Mouse (Mus musculus): ENCODE data around the gene Anxa6. TPM values are rescaled to one million over a fixed set of nuclear protein-coding genes. Genes with fewer than 3 reads are reported as not detected.

The Anxa6 gene
- polyA plus RNA-seq, 1 experiment: 628 TPM

DNA sequence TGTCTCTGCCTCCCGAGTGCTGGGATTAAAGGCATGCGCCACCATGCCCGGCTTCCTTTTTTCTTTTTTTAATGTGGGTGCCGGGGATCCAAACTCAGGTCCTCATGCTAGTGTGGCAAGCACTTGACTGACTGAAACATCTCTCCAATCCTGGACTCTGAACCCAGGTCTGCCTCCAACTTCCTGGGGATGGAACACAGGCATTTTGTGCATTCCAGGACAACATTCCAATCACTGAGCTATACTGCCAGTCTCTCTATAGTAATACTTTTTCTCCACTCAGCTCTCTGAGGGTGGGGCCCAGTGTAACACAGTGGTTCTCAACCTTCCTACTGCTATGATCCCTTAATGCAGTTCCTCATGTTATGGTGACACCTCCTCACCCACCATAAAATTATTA lies 58.6 kb downstream of the Anxa6 start:
- TF ChIP-seq MYOG (IDR thresholded peaks at IDR 0.05; ENCODE audit: control insufficient read depth, extremely low read depth, insufficient read length) (no peak), CTCF (IDR thresholded peaks at IDR 0.05; ENCODE audit: control insufficient read depth, insufficient read depth, insufficient read length) (no peak), USF1 (IDR thresholded peaks at IDR 0.05; ENCODE audit: low read depth) (no peak), FOSL1 (IDR thresholded peaks at IDR 0.05; ENCODE audit: insufficient read depth, low read length, poor library complexity, severe bottlenecking) (no peak)
- H3K4me3 ChIP-seq (ENCODE audit: insufficient read depth, poor library complexity, severe bottlenecking): no peak overlapping the region
- H3K27me3 ChIP-seq (ENCODE audit: control insufficient read depth, insufficient read depth, insufficient read length): no peaks in the 10 kb centered on the region
- H3ac ChIP-seq (ENCODE audit: control insufficient read depth, insufficient read length, low read depth): no peak overlapping the region
- H3K79me2 ChIP-seq (ENCODE audit: control insufficient read depth, insufficient read depth): no peaks in the 10 kb centered on the region
- no peaks in the 10 kb centered on the region for H3K79me3 ChIP-seq (ENCODE audit: low read depth)
- peaks cover 21% of the 10 kb centered on the region for H3K36me3 ChIP-seq (ENCODE audit: control insufficient read depth, insufficient read depth)

DNA sequence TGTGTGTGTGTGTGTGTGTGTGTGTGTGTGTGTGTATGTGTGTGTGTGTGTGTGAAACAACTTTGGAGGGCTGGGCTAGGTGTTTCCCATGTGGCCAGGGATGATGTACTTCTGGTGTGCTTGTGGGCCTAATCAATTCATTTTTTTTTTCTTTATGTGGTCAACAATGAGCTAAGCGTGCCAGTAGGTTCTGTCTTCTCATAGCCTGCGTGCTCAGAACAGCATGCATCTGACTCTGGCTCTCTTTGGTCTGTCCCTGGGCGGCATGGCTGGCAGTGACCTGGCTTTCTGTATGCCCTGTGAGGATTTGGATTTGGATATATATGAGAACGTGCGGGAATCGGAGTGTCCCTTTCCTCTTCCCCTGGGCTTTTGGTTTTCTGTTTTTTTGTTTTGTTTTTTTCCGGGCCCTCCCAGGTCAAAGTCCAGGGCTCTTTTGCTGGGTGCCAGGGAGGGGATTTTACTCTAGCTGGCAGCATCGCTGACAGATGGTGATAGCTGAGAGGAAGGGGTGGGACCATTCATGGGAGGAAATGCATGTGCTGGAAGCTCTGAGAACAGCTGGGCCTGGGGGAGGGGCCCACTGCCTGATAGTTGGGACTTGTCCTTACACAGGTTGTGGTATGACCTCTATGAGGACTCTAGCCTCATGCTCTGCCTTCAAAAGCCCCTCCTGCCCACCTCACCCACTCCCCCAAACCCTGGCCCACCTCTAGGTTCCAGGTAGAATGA lies 59.6 kb downstream of the Anxa6 start:
- Histone ChIP-seq H3K79me2 (ENCODE audit: control insufficient read depth, insufficient read depth) (no peaks in the 10 kb centered on the region), H3K79me3 (ENCODE audit: low read depth) (no peaks in the 10 kb centered on the region), H3K36me3 (ENCODE audit: control insufficient read depth, insufficient read depth) (peaks cover 11% of the 10 kb centered on the region), H3K4me3 (ENCODE audit: insufficient read depth, poor library complexity, severe bottlenecking) (no peak overlapping the region), H3K27me3 (ENCODE audit: control insufficient read depth, insufficient read depth, insufficient read length) (no peaks in the 10 kb centered on the region), H3ac (ENCODE audit: control insufficient read depth, insufficient read length, low read depth) (no peak overlapping the region)
- TF ChIP-seq CEBPB (IDR thresholded peaks at IDR 0.05; ENCODE audit: low read depth) (no peak), MAX (IDR thresholded peaks at IDR 0.05) (no peak), CTCF (IDR thresholded peaks at IDR 0.05; ENCODE audit: control insufficient read depth, insufficient read depth, insufficient read length) (no peak)

DNA sequence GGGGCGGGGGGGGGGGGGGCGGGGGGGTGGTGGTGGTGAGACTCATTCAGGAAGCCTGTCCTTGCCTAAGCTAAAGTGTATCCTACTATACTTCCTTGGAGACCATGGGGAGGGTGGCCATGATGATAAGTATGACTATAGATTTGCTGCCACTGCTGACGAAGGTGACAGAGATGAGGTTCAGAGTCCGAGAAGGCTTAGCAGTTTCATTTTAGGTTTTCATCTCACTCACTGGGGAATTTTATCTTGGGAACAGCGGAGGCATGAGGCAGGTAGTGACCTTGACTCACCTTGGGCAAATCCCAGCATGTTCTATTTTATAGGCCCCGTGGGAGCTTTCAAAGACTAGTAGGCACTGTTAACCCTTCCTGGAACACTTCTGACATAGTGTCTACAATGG lies 60.5 kb downstream of the Anxa6 start:
- H3K79me3 ChIP-seq (ENCODE audit: low read depth): no peaks in the 10 kb centered on the region
- H3K4me3 ChIP-seq (ENCODE audit: insufficient read depth, poor library complexity, severe bottlenecking): no peak overlapping the region
- H3K27me3 ChIP-seq (ENCODE audit: control insufficient read depth, insufficient read depth, insufficient read length): no peaks in the 10 kb centered on the region
- no peak overlapping the region for H3ac ChIP-seq (ENCODE audit: control insufficient read depth, insufficient read length, low read depth)
- TF ChIP-seq MAX (IDR thresholded peaks at IDR 0.05) (no peak), MYOG (IDR thresholded peaks at IDR 0.05; ENCODE audit: control insufficient read depth, extremely low read depth, insufficient read length) (no peak), USF1 (IDR thresholded peaks at IDR 0.05; ENCODE audit: low read depth) (no peak), FOSL1 (IDR thresholded peaks at IDR 0.05; ENCODE audit: insufficient read depth, low read length, poor library complexity, severe bottlenecking) (no peak), CEBPB (IDR thresholded peaks at IDR 0.05; ENCODE audit: low read depth) (no peak), MYOD1 (IDR thresholded peaks at IDR 0.05; ENCODE audit: control insufficient read depth, insufficient read length, low read depth) (no peak), CTCF (IDR thresholded peaks at IDR 0.05; ENCODE audit: control insufficient read depth, insufficient read depth, insufficient read length) (no peak)
- H3K79me2 ChIP-seq (ENCODE audit: control insufficient read depth, insufficient read depth): no peaks in the 10 kb centered on the region
- H3K36me3 ChIP-seq (ENCODE audit: control insufficient read depth, insufficient read depth): peaks cover 2% of the 10 kb centered on the region

DNA sequence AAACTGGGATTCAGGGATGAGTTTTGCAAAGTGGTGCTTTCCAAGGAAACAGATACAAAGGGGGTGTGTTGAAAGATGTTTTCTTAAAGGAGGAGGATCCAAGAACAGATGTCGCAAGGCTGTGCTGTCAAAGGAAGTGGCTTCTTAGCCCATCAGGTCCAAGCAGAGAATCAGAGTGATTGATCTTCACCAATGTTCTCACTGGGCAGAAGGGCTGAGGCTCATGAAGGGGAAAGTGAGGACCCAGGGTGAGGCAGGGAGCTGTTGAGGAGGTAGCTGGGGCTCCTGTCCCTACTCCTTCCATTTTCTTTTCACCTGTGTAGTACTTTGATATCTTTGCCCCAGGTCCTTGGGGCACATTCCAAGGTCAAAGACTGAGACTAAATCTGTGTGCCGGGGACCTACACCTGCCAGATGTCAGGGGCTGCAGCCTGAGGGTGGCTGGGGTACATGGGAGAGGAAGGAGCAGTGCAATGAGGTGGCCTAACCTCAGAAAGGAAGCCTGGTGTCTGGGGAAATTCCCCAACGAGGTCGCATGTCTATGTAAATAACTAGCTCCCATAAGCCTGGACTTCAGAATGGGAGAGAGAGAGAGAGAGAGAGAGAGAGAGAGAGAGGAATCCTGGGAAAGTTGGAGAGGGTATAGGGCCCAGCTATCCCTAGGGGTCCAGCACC lies 61.1 kb downstream of the Anxa6 start:
- Histone ChIP-seq H3K4me3 (ENCODE audit: insufficient read depth, poor library complexity, severe bottlenecking) (no peak overlapping the region), H3K79me2 (ENCODE audit: control insufficient read depth, insufficient read depth) (no peaks in the 10 kb centered on the region), H3K36me3 (ENCODE audit: control insufficient read depth, insufficient read depth) (no peaks in the 10 kb centered on the region), H3ac (ENCODE audit: control insufficient read depth, insufficient read length, low read depth) (no peak overlapping the region), H3K27me3 (ENCODE audit: control insufficient read depth, insufficient read depth, insufficient read length) (no peaks in the 10 kb centered on the region), H3K79me3 (ENCODE audit: low read depth) (no peaks in the 10 kb centered on the region)
- peak; percentile 51 for TF ChIP-seq CEBPB (IDR thresholded peaks at IDR 0.05; ENCODE audit: low read depth)
- no peak for TF ChIP-seq MYOD1 (IDR thresholded peaks at IDR 0.05; ENCODE audit: control insufficient read depth, insufficient read length, low read depth)

DNA sequence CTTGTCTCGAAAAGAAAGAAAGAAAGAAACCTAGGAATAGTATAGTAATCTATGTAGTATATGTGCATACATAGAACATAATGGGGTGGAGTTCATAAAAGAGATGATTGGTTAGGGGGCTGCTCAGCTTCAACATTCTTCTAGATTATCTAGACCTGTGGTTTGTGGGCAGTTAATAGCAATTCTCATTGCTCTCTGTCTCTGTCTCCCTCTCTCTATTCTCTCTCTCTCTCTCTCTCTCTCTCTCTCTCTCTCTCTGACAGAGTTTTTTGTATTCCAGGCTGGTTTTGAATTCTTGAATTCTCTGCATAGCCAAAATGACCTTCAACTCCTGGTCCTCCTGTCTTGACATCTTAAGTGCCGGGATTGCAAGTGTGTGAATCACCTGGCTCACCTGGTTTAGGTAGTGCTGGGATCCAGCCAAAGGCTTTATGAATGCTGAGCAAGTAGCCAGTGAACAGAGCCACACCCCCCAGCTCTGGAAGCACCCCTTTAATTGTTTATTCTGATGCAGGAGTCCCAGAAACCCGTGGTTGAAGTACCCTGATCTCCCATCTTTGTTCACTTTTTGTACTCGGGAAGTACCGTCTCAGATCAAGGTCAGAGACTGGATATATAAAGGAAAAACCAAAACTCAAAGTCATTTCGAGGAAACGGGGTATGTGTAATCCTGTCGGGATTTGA lies 61.7 kb downstream of the Anxa6 start:
- Histone ChIP-seq H3K36me3 (ENCODE audit: control insufficient read depth, insufficient read depth) (no peaks in the 10 kb centered on the region), H3ac (ENCODE audit: control insufficient read depth, insufficient read length, low read depth) (no peak overlapping the region), H3K79me3 (ENCODE audit: low read depth) (no peaks in the 10 kb centered on the region), H3K4me3 (ENCODE audit: insufficient read depth, poor library complexity, severe bottlenecking) (no peak overlapping the region), H3K79me2 (ENCODE audit: control insufficient read depth, insufficient read depth) (no peaks in the 10 kb centered on the region), H3K27me3 (ENCODE audit: control insufficient read depth, insufficient read depth, insufficient read length) (no peaks in the 10 kb centered on the region)
- no peak for TF ChIP-seq MYOD1 (IDR thresholded peaks at IDR 0.05; ENCODE audit: control insufficient read depth, insufficient read length, low read depth)
- TF ChIP-seq MYOG (IDR thresholded peaks at IDR 0.05; ENCODE audit: control insufficient read depth, extremely low read depth, insufficient read length): no peak
- no peak for TF ChIP-seq USF1 (IDR thresholded peaks at IDR 0.05; ENCODE audit: low read depth)
- TF ChIP-seq CTCF (IDR thresholded peaks at IDR 0.05; ENCODE audit: control insufficient read depth, insufficient read depth, insufficient read length): no peak
- TF ChIP-seq FOSL1 (IDR thresholded peaks at IDR 0.05; ENCODE audit: insufficient read depth, low read length, poor library complexity, severe bottlenecking): no peak
- no peak for TF ChIP-seq MAX (IDR thresholded peaks at IDR 0.05)
- TF ChIP-seq CEBPB (IDR thresholded peaks at IDR 0.05; ENCODE audit: low read depth): no peak

DNA sequence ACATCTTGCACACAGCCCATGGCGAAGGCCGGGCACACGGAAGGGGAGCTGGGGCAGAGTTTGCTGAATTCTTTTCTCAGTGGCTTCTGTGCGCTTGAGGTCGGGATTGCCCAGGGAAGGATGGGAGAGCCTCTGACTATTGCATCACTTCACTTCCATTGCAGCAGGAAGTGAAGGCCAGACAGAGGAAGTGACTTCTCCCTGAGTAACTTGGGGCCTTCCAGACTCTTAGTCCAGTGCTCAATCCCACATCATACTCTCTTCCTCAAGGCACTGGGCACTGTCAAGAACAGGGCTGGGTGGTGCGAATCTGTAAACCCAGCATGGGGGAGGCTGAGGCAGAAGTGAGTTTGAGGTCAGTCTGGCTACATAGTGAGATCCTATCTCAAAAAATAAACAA lies 68.0 kb downstream of the Anxa6 start:
- TF ChIP-seq MYOD1 (IDR thresholded peaks at IDR 0.05; ENCODE audit: control insufficient read depth, insufficient read length, low read depth): no peak
- TF ChIP-seq USF1 (IDR thresholded peaks at IDR 0.05; ENCODE audit: low read depth): no peak
- TF ChIP-seq CEBPB (IDR thresholded peaks at IDR 0.05; ENCODE audit: low read depth): peak; percentile 40
- Histone ChIP-seq H3ac (ENCODE audit: control insufficient read depth, insufficient read length, low read depth) (no peak overlapping the region), H3K79me3 (ENCODE audit: low read depth) (no peaks in the 10 kb centered on the region), H3K36me3 (ENCODE audit: control insufficient read depth, insufficient read depth) (no peaks in the 10 kb centered on the region), H3K79me2 (ENCODE audit: control insufficient read depth, insufficient read depth) (no peaks in the 10 kb centered on the region), H3K27me3 (ENCODE audit: control insufficient read depth, insufficient read depth, insufficient read length) (no peaks in the 10 kb centered on the region), H3K4me3 (ENCODE audit: insufficient read depth, poor library complexity, severe bottlenecking) (no peak overlapping the region)
